Mouse (Mus musculus) CH12.LX (cell line): ENCODE results near the gene Arl1.

Experiments
- CTCF ChIP-seq, 2 experiments: IDR thresholded peaks in 1 of 2; conservative IDR thresholded peaks in 1 of 2; 2 replicates each; pipeline ENCODE4 v1.5.1; 2011 to 2012; ENCODE audit warnings: low read depth in 2 of 2, low read length in 2 of 2, improper control_type of control experiment in 1 of 2, inconsistent platforms in 1 of 2, mild to moderate bottlenecking in 1 of 2, moderate library complexity in 1 of 2
- JUN ChIP-seq: IDR thresholded peaks from 2 replicates; pipeline ENCODE4 v1.6.1; 2011; ENCODE audit warnings: low read depth, mild to moderate bottlenecking, low read length, improper control_type of control experiment, moderate library complexity; ENCODE audit not compliant: insufficient read depth
- MAX ChIP-seq: IDR thresholded peaks from 2 replicates; pipeline ENCODE4 v1.6.1; 2011; ENCODE audit warnings: low read length, improper control_type of control experiment
- MAZ ChIP-seq: IDR thresholded peaks from 2 replicates; pipeline ENCODE4 v1.6.1; 2012; ENCODE audit warnings: low read depth, mild to moderate bottlenecking, inconsistent platforms, low read length, improper control_type of control experiment, moderate library complexity
- POLR2A ChIP-seq: IDR thresholded peaks from 2 replicates; pipeline ENCODE4 v1.6.1; 2011; ENCODE audit warnings: low read depth, mild to moderate bottlenecking, improper control_type of control experiment, low read length
- SIN3A ChIP-seq: IDR thresholded peaks from 2 replicates; pipeline ENCODE4 v1.6.1; 2012; ENCODE audit warnings: low read length, improper control_type of control experiment, inconsistent platforms
- TCF12 ChIP-seq: IDR thresholded peaks from 2 replicates; pipeline ENCODE4 v1.6.1; 2014; ENCODE audit warnings: low read depth, mild to moderate bottlenecking, inconsistent platforms, low read length, improper control_type of control experiment
- UBTF ChIP-seq: IDR thresholded peaks from 2 replicates; pipeline ENCODE4 v1.6.1; 2012; ENCODE audit warnings: low read depth, mild to moderate bottlenecking, inconsistent platforms, low read length, improper control_type of control experiment, moderate library complexity
- ZC3H11A ChIP-seq: IDR thresholded peaks from 2 replicates; pipeline ENCODE4 v1.6.1; 2012; ENCODE audit warnings: low read depth, mild to moderate bottlenecking, inconsistent platforms, low read length, improper control_type of control experiment
- ZMIZ1 ChIP-seq: IDR thresholded peaks from 2 replicates; pipeline ENCODE4 v1.6.1; 2012; ENCODE audit warnings: low read depth, mild to moderate bottlenecking, inconsistent platforms, low read length, improper control_type of control experiment
- ZNF384 ChIP-seq: IDR thresholded peaks from 2 replicates; pipeline ENCODE4 v1.6.1; 2012; ENCODE audit warnings: low read depth, low read length, improper control_type of control experiment, inconsistent platforms

GRCm38 (mm10) chr10:88765431-88766142, 34.9 kb downstream of the Arl1 start:
- TF ChIP-seq TCF12 (no peak), POLR2A (no peak), ZNF384 (no peak), MAZ (no peak), MAX (no peak), CTCF (conservative IDR thresholded peaks at IDR 0.05 in 1 of 2, IDR thresholded peaks at IDR 0.05 in 1 of 2; ENCODE audit: low read depth in 2 of 2, low read length in 2 of 2) (no peak), UBTF (no peak), SIN3A (no peak), ZMIZ1 (no peak), JUN (no peak), ZC3H11A (no peak)
